In genomic region chr6:100945796-100946195, GRCm38 (mm10) we compare ENCODE assay signal across 26 mouse cellular contexts.
DNase-seq lines count a peak whose midpoint lies in the region; ATAC-seq lines count a peak whose summit lies in the region.
"Had no signal": no experiment of that assay in that cellular context is flagged by ENCODE, and none has a peak within 500 bp of the region (broad histone marks: within the 10 kb centered on the region; RNA-seq: fewer than 3 reads in every experiment).

No protein-coding gene starts in this region.

- H3K4me3 ChIP-seq in heart, embryonic 12.5 days: no peak overlapping the region
- no peak overlapping the region for H3K4me3 ChIP-seq in heart, embryonic 16.5 days (ENCODE audit: low read length)
- H3K4me3 ChIP-seq in lung, embryonic 15.5 days: no peak overlapping the region
- H3K4me3 ChIP-seq: embryonic facial prominence, embryonic 15.5 days; gastrocnemius, adult 2 months; heart, embryonic 10.5 days; hindbrain, embryonic 13.5 days; intestine, embryonic 15.5 days had no signal

- H3K9ac ChIP-seq in heart, embryonic 12.5 days: no peak overlapping the region
- no peak overlapping the region for H3K9ac ChIP-seq in heart, embryonic 16.5 days (ENCODE audit: low read length)
- no peak overlapping the region for H3K9ac ChIP-seq in lung, embryonic 15.5 days
- H3K9ac ChIP-seq: embryonic facial prominence, embryonic 15.5 days; forebrain, postnatal 0 days; hindbrain, embryonic 13.5 days; intestine, embryonic 15.5 days had no signal

- 60% methylated on average over 2 of the region's 2 CpGs for WGBS in heart, embryonic 12.5 days
- 55% methylated on average over 2 of the region's 2 CpGs for WGBS in heart, embryonic 16.5 days
- WGBS in lung, embryonic 15.5 days: 54% methylated on average over 2 of the region's 2 CpGs

- H3K4me1 ChIP-seq in heart, embryonic 12.5 days (replicated peaks): peaks cover 3% of the 10 kb centered on the region; the same call in 1 of the 2 replicates
- no peaks in the 10 kb centered on the region for H3K4me1 ChIP-seq in heart, embryonic 16.5 days (ENCODE audit: control insufficient read depth, insufficient read depth, low read length)
- no peaks in the 10 kb centered on the region for H3K4me1 ChIP-seq in lung, embryonic 15.5 days
- H3K4me1 ChIP-seq: embryonic facial prominence, embryonic 15.5 days; heart, embryonic 10.5 days; intestine, embryonic 15.5 days had no signal

- H3K9me3 ChIP-seq in heart, embryonic 12.5 days (replicated peaks): no peaks in the 10 kb centered on the region
- no peaks in the 10 kb centered on the region for H3K9me3 ChIP-seq in heart, embryonic 16.5 days (replicated peaks; ENCODE audit: control insufficient read depth, low read length)
- no peaks in the 10 kb centered on the region for H3K9me3 ChIP-seq in lung, embryonic 15.5 days
- H3K9me3 ChIP-seq: embryonic facial prominence, embryonic 15.5 days; heart, embryonic 10.5 days; hindbrain, embryonic 13.5 days; intestine, embryonic 15.5 days had no signal

- ATAC-seq in heart, embryonic 12.5 days (ENCODE audit: insufficient number of reproducible peaks, low FRiP score): 0 out of 2 replicates have a peak, but pooled peaks have one; percentile 45
- ATAC-seq in heart, embryonic 16.5 days (replicated peaks; ENCODE audit: extremely low read depth, insufficient read depth, low FRiP score): peak; percentile 58; the same call in 1 of the 2 replicates
- peak; percentile 57; the same call in 1 of the 2 replicates for ATAC-seq in lung, embryonic 15.5 days (ENCODE audit: borderline replicate concordance, extremely low read depth, low FRiP score, low TSS enrichment)
- ATAC-seq: CD4-positive, CD25-positive, alpha-beta regulatory T cell, adult 4 months; forebrain, embryonic 14.5 days; forebrain, postnatal 0 days; hindbrain, embryonic 16.5 days; intestine, embryonic 15.5 days had no signal

- H3K4me2 ChIP-seq in heart, embryonic 12.5 days: no peak overlapping the region
- H3K4me2 ChIP-seq in heart, embryonic 16.5 days (ENCODE audit: low read depth, low read length): no peak overlapping the region
- H3K4me2 ChIP-seq in lung, embryonic 15.5 days: no peak overlapping the region
- H3K4me2 ChIP-seq: embryonic facial prominence, embryonic 15.5 days; hindbrain, embryonic 13.5 days; intestine, embryonic 15.5 days had no signal

- H3K27ac ChIP-seq in heart, embryonic 12.5 days (ENCODE audit: poor library complexity, severe bottlenecking): peak overlapping the region; percentile 24; the same call in 1 of the 2 replicates
- H3K27ac ChIP-seq in heart, embryonic 16.5 days (ENCODE audit: low read length): peak overlapping the region; percentile 29; the same call in 1 of the 2 replicates
- H3K27ac ChIP-seq in lung, embryonic 15.5 days: no peak overlapping the region
- H3K27ac ChIP-seq: embryonic facial prominence, embryonic 15.5 days; gastrocnemius, adult 2 months; heart, embryonic 10.5 days; hindbrain, embryonic 13.5 days; intestine, embryonic 15.5 days had no signal

- no peaks in the 10 kb centered on the region for H3K27me3 ChIP-seq in heart, embryonic 12.5 days (replicated peaks)
- H3K27me3 ChIP-seq in heart, embryonic 16.5 days (ENCODE audit: control insufficient read depth, insufficient read depth, low read length): no peaks in the 10 kb centered on the region
- H3K27me3 ChIP-seq in lung, embryonic 15.5 days: no peaks in the 10 kb centered on the region
- H3K27me3 ChIP-seq: embryonic facial prominence, embryonic 15.5 days; intestine, embryonic 15.5 days had no signal

- intact Hi-C loops in heart, postnatal 36 days (cut with DNase I): no loop called here

- DNase-seq in heart, postnatal 36 days: no peak
- DNase-seq in heart, postnatal 4 days: no peak
- no peak for DNase-seq in lung, postnatal 14 days
- DNase-seq: adrenal gland, adult 2 months; adrenal gland, postnatal 14 days; cerebellum, adult 11-12 months; cerebellum, adult 8-10 months; cerebellum, postnatal 10 days; cerebellum, postnatal 36 days; embryo, embryonic 11 days; forebrain, postnatal 0 days; gastrocnemius, adult 2 months; gastrocnemius, postnatal 14 days; heart, adult 18-20 months; kidney, adult 11 months; kidney, adult 8-10 months had no signal

- H3K36me3 ChIP-seq in heart, embryonic 12.5 days: no peaks in the 10 kb centered on the region
- H3K36me3 ChIP-seq in heart, embryonic 16.5 days (ENCODE audit: control insufficient read depth, insufficient read depth): no peaks in the 10 kb centered on the region
- H3K36me3 ChIP-seq in lung, embryonic 15.5 days: no peaks in the 10 kb centered on the region
- H3K36me3 ChIP-seq: embryonic facial prominence, embryonic 15.5 days; heart, embryonic 10.5 days; hindbrain, embryonic 13.5 days; intestine, embryonic 15.5 days had no signal
